Mouse (Mus musculus): ENCODE measurements around the gene Clcc1. TPM values are rescaled to one million over a fixed set of nuclear protein-coding genes. Genes with fewer than 3 reads are reported as not detected.

The Clcc1 gene
- polyA plus RNA-seq, 1 experiment = 49.7 TPM

DNA sequence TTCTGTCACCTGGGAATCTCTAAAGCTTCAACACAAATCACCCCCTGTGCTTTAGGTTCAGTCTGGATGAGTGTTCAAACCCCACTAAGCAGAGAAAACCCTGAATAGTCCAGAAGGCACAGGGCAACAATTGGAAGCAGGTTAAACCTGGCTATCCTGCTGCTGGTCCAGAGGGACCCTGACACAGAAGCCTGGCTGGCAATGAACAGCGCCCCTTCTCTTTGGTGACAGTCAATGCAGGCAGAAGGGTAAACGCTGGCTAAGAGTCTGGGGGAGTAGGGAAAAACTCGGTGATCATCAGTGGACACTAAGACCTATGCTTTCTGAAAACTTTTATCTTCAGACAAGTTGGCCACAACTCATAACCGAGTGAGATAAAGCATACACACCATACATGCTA, 46.1 kb downstream of the Clcc1 start:
- no peak for DNase-seq (ENCODE audit: extremely low spot score in 1 of 2, low spot score in 1 of 2)

DNA sequence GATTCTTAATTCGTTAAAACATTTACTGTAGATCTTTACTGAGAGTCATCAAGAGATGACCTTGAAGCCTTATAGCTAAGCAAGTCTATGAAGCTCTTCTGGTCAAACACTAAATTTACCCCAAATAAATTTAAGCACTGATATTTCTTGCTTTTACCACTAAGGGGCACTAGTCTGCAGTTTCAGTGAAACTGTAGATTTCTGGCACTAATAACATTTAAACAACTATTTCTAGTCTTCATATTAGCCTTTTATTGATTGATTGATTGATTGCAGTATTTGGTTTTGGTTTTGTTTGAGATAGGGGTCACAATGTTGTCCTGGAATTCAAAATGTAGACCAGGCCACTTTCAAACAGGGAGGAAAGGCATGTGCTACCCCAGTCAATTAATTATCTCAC, 47.5 kb downstream of the Clcc1 start:
- DNase-seq (ENCODE audit: extremely low spot score in 1 of 2, low spot score in 1 of 2) = peak in 1 of 2 experiments; percentile 40

- no peak for DNase-seq (ENCODE audit: extremely low spot score in 1 of 2, low spot score in 1 of 2)
These were observed 49.1 kb downstream of the Clcc1 start for GRCm38 (mm10) chr3:108702789-108703188.

- DNase-seq (ENCODE audit: extremely low spot score in 1 of 2, low spot score in 1 of 2) = no peak
These were observed 57.6 kb downstream of the Clcc1 start for GRCm38 (mm10) chr3:108711296-108711695.

- no peak for DNase-seq (ENCODE audit: extremely low spot score in 1 of 2, low spot score in 1 of 2)
These were observed 59.5 kb downstream of the Clcc1 start for GRCm38 (mm10) chr3:108713065-108713675.

GRCm38 (mm10) chr3:108714837-108715236, 61.1 kb downstream of the Clcc1 start:
- no peak for DNase-seq (ENCODE audit: extremely low spot score in 1 of 2, low spot score in 1 of 2)

- no peak for DNase-seq (ENCODE audit: extremely low spot score in 1 of 2, low spot score in 1 of 2)
These were observed 64.3 kb downstream of the Clcc1 start for GRCm38 (mm10) chr3:108717896-108718502.

- DNase-seq (ENCODE audit: extremely low spot score in 1 of 2, low spot score in 1 of 2) = no peak
These were observed 65.6 kb downstream of the Clcc1 start for GRCm38 (mm10) chr3:108719357-108719756.

DNA sequence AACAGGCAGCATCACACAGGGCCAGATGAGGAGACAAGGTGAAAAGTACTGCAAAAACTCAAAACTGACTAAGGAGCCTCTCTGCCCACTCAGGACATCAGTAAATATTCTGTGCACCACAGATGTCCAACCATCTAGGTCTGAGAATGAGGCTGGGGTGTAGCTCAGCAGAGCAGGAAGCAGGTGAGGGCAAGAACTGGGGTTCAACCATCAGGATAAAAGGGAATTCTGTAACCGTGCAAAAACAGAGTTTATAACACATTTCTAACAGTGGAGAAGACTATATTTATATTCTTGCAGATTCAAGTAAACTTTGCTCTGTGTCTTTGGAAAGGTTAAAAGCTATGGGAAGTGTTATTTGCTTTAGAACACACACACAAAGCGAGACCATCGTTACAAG, 66.0 kb downstream of the Clcc1 start:
- no peak for DNase-seq (ENCODE audit: extremely low spot score in 1 of 2, low spot score in 1 of 2)

- DNase-seq (ENCODE audit: extremely low spot score in 1 of 2, low spot score in 1 of 2) = peak in 1 of 2 experiments; percentile 56
These were observed 67.6 kb downstream of the Clcc1 start for GRCm38 (mm10) chr3:108721076-108721991.

DNA sequence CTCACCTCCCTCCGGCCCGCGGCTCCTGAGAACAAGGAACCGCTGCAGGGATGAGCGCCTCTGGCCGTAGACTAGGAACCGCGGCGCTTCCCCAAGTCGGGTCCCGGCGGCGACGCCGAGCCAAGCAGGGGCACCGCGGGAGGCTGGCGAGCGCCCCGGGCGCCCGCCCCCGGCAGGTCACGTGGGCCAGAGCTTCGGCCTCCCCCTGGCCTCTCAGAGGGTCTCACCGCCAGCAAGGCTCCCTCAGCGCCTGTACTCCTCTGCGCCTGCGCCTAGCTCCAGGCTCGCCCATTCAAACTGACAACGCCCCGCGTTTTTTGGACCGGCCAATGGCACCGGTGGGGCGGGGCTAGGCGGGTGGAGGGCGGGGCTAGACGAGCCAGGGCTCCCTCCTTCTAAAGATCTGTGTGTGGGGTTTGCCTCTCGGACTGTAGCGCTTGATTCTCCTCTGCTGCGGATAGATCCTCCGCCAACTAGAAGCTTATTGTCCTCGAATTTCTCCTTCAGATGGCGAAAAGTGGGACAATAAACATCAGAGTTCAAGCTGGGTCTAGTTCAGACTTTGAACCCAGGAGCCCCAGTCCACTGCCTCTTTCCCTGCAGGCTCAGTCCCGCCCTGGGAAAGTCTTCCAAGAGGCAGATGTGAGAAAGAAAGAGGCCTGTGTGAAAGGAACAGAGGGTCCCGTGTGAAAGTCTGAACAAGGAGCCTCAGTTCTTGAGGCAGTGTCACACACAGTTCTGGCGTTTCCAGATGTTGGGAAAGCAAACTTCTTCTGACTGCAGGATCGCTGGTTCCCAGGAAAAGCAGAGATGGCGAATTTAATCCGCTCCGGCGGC, 68.5 kb downstream of the Clcc1 start, which contains the start of gene Gpsm2:
Gene Gpsm2, minus strand, starts transcription at position 274 of the 837 bp plus-strand sequence.
- peak; percentile 93 to 97 for DNase-seq (ENCODE audit: extremely low spot score in 1 of 2, low spot score in 1 of 2)

DNA sequence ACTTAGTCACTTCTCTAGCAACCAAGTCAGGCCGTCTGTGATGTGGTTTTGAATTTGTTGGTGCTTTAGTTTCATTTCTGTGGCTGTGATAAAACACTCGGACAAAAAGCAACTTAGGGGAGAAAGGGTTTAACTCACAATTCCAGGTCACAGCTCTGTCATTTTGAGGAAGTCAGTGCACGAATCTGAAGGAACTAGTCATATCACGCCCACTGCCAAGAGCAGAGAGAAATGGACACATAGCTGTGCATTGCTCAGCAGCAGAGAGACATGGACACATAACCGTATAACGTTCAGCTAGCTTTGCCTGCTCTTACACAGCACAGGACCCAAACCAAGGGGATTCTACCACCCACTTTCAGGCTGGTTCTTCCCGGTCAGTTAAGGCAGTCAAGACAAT, 72.7 kb downstream of the Clcc1 start:
- DNase-seq (ENCODE audit: extremely low spot score in 1 of 2, low spot score in 1 of 2) = no peak

GRCm38 (mm10) chr3:108727344-108727743, 73.6 kb downstream of the Clcc1 start:
- no peak for DNase-seq (ENCODE audit: extremely low spot score in 1 of 2, low spot score in 1 of 2)

GRCm38 (mm10) chr3:108727776-108728175, 74.1 kb downstream of the Clcc1 start:
- DNase-seq (ENCODE audit: extremely low spot score in 1 of 2, low spot score in 1 of 2) = no peak

Other genes starting within 250 kb of the Clcc1 start
- 63.6 TPM in 2 replicates for gene Celsr2, start 238.4 kb upstream of the Clcc1 start, polyA plus RNA-seq (2012; rRNA removed)
- 202 and 203 TPM in 2 replicates for gene Sars, start 208.7 kb upstream of the Clcc1 start, polyA plus RNA-seq (2012; rRNA removed)
- gene 1700013F07Rik, start 119.8 kb upstream of the Clcc1 start, polyA plus RNA-seq (2012; rRNA removed) = 1.2 and 1.4 TPM in 2 replicates
- gene 5330417C22Rik, start 117.4 kb upstream of the Clcc1 start, polyA plus RNA-seq (2012; rRNA removed) = 20.0 and 21.7 TPM in 2 replicates
- 18.2 and 18.5 TPM in 2 replicates for gene Tmem167b, start 91.4 kb upstream of the Clcc1 start, polyA plus RNA-seq (2012; rRNA removed)
- gene Taf13, start 82.2 kb upstream of the Clcc1 start, polyA plus RNA-seq (2012; rRNA removed) = 35.3 and 40.0 TPM in 2 replicates
- gene Wdr47, start 62.6 kb upstream of the Clcc1 start, polyA plus RNA-seq (2012; rRNA removed) = 58.7 and 71.0 TPM in 2 replicates
- 12.7 and 13.7 TPM in 2 replicates for gene Gpsm2, start 68.4 kb downstream of the Clcc1 start, polyA plus RNA-seq (2012; rRNA removed)
- 0.02 and 0.04 TPM in 2 replicates for gene Aknad1, start 85.7 kb downstream of the Clcc1 start, polyA plus RNA-seq (2012; rRNA removed)
- gene Stxbp3, start 186.6 kb downstream of the Clcc1 start, polyA plus RNA-seq (2012; rRNA removed) = 30.2 and 33.5 TPM in 2 replicates
- gene Fndc7, start 236.1 kb downstream of the Clcc1 start, polyA plus RNA-seq (2012; rRNA removed) = 0.14 and 0.17 TPM in 2 replicates